Mouse (Mus musculus) kidney, postnatal 36 days (tissue): ENCODE measurements around the gene Nt5dc2.

Experiments used
- DNase-seq, 2 experiments: peaks; one replicate each; pipeline ENCODE4 v3.0.0; 2021 to 2022; ENCODE audit warnings: mixed read lengths in 2 of 2

Gene Nt5dc2

DNA sequence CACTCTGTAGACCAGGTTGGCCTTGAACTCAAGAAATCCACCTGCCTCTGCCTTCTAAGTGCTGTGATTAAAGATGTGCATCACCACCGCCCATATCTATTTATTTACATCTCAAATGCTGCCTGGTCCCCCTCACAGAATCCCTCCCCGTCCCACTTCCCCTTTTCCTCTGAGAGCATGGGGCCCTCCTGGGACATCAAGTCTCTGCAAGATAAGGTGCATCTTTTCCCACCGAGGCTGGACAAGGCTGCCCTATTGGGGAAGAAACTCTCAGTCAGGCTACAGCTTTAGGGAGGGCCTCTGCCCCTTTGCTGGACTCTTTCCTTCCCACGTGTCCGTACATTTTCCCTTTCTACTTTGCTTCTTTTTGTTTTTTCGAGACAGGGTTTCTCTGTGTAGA, 38.7 kb downstream of the Nt5dc2 start:
- DNase-seq = no peak

DNA sequence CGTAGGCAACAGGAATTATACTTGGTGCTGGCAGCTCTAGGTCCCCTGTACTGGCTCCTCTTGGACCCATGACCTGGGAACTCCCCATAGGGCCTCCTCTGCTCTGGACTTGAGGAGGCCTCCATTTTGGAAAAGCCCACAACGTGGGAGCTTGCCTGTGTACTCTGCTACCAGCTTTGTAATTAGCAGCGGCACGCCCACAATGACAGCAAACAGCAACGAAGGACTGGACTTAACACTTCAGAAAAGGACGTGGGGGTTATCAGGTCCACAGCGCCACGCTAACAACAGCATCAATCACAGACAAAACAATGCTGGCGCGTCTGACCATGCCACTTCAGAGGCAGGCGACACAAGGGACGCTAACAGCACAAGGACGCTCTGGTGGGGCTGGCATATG, 40.1 kb downstream of the Nt5dc2 start:
- no peak for DNase-seq

DNA sequence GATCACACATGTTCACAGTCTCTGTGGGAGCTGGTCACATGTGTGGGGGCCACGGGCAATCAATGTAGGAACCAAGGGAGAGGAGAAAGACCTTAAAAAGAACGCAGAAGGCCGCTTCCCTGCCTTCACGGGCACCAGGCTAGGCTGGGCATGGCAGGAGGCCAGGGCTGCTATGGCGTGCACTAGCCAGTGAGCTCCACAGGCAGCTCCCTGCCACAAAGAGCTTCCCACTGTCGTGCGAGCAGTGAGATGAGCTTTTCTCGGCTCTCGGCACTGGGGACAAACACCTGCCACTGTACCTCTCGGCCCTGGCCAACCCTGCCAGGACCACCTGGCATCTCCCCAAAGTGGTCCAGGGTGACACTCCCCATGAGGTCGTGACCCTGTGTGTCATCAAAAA, 40.5 kb downstream of the Nt5dc2 start:
- DNase-seq = peak in 1 of 2 experiments; percentile 37

DNA sequence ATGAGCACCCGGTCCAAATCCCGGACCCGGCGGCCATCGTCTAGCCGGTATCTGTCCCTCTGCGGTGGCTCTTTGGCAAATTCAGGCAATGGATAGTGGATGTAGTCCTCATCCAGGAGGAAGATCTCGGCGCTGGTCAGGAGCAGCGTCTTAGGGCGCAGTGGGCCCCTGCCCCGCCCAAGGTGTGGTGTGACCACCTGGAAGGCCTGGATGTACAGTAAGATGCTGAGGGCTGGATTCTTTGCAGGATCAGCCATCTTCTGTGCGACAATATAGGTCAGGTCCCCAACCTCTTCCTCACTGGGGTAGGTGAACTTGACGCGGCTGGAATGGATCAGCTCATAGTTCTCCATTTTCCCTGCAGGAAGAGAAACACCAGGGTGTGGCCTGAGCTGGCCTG, 41.0 kb downstream of the Nt5dc2 start:
- no peak for DNase-seq

DNA sequence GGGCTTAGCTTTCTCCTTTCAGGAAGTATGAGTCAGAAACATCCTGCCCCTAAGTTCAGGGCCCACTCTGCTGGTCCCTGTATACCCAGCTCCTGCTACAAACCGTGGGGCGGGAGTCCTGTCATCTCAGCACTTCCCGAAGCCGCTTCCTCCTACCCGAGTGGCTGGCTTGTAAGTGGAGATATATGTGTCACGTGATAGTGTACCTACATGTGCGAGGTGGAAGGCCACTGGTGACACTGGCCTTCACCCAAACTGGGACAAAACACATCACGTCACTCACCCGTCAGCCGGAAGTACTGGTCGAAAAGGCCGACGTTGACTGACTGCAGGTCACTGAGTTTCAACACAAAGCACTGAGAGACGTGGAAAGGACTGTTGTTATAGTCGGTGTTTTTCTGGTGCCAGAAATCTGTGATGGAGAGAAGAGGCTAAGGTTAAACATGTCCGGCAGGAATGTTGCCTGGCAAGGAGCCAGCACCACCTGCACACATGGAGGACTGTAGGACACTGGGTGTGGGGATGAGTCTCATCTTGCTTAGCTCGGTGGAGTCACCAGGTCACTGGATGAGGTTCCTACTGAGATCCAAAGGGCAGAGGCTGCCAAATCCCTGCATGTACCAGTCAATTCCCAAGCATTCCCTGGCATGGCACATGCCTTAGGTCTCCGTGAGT, 42.1 kb downstream of the Nt5dc2 start:
- peak; percentile 61 to 63 for DNase-seq

DNA sequence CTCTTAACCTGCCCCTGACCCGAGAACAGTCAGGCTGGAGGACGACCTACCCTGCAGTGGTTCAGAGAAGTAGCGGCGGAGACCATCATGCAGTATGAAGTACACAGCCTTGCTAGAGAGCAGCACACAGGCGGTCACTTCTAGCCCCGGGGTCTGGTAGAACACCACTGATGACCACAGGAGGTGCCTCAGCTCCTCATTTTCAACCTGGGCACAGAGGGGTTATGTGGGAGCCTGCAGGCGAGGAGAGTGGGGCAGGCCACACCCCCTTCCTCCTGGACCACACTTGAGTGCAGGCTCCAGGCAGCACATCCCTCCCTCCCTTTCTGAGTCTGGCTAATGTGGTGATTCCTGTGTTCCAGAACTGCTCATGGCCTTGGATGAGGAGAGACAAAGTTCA, 42.7 kb downstream of the Nt5dc2 start:
- DNase-seq = no peak

DNA sequence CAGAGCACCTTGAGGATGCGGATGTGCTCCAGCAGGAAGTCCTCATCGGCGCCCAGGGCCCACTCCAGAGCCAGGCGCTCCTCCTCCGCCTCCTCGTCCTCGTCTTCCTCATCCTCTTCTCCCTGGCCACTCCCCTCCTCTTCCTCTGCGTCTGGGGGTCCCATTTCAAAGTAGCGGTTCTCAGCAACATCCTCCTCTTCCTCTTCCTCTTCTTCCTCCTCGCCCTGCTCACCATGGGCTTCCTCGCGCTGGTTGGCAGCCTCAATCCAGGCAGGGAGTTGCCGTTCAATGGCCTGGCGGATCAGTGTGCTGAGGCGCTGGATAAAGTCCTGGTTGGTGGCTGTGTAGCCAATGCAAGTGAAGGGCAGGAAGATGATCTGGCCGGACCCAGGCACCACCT, 46.4 kb downstream of the Nt5dc2 start:
- no peak for DNase-seq

DNA sequence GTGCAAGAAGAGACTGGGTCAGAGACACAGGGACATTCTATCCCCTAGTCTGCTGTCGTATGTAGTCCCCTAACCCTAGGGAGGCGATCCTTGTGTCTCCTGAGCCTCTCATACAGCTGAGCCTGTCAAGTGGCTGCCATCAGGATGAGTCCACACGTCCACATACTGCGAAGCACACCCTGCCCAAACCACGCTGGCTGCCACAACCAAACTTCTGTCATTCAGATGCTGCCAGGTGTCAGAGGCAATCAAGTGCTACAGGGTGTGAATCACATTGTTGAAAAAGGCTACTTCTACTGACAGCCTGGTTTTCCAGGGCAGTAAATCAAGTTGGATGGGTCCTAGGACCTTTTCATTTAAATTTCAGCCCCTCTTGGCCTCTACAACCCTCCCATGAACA, 46.9 kb downstream of the Nt5dc2 start:
- DNase-seq = no peak

DNA sequence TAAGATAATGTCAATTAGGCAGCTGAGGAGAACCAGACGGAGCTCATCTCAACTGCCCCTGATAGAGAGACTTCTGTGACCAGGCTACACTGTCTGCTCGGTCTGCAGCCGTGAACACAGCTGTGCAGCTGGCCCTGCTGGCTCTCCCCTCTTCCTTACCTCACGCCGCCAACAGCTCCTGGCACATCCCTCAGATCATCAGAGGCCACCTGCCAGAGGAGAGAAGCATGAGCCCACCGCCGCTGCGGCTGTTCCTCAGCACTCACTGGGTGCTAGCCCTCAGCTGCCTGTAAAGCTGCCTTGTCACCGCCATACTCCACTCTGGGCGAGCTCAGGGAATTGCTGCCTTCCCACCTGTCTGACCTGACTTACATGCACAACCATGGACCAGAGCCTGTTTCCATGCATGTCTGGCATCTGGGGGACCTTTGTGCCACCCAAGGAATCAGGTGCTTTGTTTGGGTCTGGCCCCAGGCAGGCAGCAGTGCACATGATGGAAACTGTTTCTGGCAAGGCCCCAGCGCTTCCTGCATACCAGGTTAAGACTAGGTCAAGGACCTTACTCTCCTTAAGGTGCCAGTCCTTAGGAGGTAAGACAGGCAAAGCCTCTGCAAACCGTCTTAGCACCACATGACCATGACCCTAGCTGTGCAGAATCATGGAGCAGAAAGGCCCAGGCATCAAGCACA, 49.0 kb downstream of the Nt5dc2 start:
- peak; percentile 89 to 91 for DNase-seq

DNA sequence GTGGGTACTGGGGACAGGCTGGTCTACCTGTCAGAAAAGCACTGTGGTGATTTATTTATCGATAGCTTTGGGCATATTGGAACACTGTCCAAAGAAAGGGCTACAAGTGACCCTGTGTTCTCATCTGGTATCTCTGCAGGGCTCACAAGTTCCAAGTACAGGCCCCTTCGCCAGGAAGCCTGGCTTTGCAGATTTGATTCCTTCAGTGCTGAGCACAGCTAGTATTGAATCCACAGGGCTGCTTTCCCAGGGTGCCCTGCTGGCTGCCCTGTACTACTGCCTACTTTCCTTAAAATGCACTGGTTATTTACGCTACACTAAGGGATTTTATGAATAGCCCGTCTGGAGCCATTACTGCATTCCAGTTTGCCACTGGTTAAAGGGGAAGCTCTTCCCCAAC, 50.7 kb downstream of the Nt5dc2 start:
- peak; percentile 29 to 32 for DNase-seq

DNA sequence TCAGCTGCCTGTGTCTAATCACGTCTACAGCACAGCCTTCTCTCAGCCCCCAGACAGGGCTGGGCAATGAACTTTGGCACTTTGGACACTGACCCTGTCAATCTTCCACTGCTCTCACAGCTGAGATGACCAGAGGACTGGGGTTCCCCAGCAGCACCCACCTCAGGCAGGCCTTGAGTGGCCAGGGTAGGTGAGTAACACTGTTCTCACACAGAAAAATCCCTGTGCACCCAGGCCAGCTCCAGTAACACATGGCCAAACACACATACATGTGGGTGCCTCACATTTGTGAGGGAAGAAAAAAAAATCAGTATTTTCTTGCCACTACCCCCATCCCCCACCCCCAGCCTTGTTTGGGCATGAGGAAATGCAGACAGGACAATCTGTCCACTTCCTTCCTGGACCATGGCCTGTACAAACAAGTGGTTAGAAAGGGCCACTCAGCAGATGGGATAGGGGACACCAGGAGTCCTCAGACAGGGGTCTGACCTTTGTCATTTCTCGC, 52.0 kb downstream of the Nt5dc2 start:
- DNase-seq = peak; percentile 76 to 82

DNA sequence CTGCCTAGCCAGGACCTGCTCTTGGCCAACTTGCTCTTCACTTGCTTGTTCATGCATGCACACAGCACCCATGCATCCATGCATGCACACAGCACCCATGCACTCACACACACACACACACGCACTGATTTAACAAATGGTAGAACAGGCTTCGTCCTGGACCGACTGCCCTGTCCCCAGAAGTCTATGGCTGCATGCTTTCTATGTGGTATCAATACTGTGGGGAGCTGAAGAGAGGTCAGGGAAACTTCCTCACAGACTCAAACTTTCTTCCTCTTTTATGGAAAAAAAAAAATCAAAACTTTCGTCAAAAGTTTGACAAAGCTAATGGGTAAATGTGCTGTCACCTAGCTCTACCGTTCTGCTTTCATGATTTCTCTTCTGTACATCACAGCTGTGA, 52.7 kb downstream of the Nt5dc2 start:
- no peak for DNase-seq

DNA sequence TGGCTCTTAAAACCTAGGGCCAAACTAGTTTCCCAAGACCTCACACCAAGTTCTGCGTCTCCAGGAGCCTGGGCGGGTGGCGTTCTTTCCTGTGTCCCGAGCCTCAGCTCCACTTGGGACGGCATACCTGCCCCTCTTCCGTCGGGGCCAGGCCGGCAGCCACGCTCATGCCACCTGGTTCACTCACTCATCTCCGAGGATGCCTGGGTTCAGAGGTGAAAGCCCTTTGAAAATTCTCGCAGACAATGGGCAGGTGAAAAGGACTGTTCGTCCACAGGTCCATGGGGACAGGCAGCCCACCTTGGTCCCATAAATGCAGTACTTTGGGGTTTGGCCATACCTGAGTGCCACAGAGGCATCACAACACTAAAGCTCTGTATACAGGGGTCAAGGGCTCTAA, 53.3 kb downstream of the Nt5dc2 start:
- DNase-seq = no peak

DNA sequence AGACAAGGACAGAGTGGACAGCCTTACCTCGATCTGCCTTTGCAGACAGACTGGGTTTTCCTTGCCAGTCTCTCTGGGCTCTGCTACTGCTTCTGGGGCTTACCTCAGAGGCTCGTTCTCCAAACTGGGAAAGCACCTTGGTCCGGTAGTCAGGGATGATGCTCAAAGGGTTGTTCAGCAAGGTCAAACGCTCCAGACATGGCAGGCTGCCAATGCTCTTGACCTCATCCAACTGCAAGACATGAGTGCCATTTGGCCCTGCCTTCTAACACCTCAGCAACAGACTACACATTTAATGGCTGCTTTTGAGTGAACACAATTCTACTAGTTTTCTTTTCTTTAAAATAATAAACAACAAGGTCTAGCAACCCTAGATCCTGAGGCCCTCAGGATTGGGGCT, 55.8 kb downstream of the Nt5dc2 start:
- peak; percentile 87 to 88 for DNase-seq
